Mouse (Mus musculus) spleen, adult 2 months (tissue): ENCODE measurements around the gene Med22.

Experiments used
- CTCF ChIP-seq: fragments of 200-500 bp; IDR thresholded peaks from 2 replicates; pipeline ENCODE4 v1.5.1; 2011; ENCODE audit warnings: mild to moderate bottlenecking, inconsistent platforms; ENCODE audit not compliant: insufficient read depth, insufficient read length, insufficient replicate concordance; ENCODE audit errors: extremely low read depth
- POLR2A ChIP-seq: fragments of 200-500 bp; IDR thresholded peaks from 2 replicates; pipeline ENCODE4 v1.6.1; 2011; ENCODE audit warnings: low read depth, low read length, inconsistent platforms

DNA sequence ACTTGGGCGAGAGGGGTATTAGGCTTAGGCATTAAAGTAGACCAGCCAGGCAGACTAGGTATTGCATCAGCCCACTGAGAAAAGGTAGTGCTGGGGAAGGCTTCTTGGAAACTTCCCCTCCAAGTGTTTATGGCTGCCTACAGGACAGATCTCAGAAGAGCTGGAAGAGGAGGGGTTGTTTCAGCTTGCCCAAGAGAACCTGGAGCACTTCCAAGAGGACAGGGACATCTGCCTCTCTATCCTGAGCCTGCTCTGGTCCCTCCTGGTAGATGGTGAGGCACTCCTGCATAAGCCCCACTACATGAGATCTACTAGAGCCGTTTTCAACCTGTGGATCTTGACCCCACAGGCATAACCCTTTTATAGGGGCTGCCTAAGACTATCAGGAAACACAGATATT lies 39.9 kb upstream of the Med22 start:
- no peak for TF ChIP-seq CTCF
- no peak for TF ChIP-seq POLR2A
